8 mouse cellular contexts compared by ENCODE assay signal in the genomic region with DNA sequence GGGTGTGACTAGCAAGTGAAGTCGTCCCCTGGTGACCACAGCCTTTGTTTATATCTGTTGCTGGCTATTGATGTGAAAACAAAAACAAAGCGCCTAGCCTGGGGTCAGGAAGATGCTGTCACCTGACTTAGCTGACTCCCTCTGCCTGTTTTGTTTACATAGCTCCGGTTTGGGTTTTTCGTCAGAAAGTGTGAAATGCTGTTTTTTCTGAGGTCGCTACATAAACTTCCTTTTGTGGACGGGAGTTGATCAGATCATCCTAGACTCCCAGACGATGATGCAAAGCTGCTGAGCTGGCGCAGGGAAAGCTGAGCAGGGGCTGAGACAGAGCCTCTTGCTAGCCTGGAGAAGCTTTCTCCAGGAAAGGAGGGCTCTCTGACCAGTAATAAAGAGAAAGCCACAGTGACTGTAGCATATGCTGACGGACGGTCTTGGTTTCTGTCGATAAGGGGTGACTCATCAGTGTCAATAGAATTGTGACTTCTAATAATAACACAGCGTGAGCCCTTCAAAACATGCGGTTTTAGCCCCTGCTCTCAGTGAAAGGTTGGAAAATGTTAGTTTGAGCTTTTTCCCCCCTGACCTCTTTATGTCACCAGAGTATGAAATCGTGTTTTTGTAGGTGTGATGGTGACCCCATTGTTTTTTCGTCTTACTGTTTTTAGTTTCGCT. TPM values are rescaled to one million over a fixed set of nuclear protein-coding genes. Genes with fewer than 3 reads are reported as not detected.
A peak's percentile ranks its signal among the peaks of the same experiment; 100 is the strongest.
DNase-seq lines count a peak whose midpoint lies in the region; ATAC-seq and TF ChIP-seq lines count a peak whose summit lies in the region.

No protein-coding gene starts in this region.

- peak overlapping the region; percentile 86 for H3K27ac ChIP-seq in layer of hippocampus, adult 2 months
- H3K27ac ChIP-seq in forebrain, embryonic 12.5 days: peak overlapping the region; percentile 83
- H3K27ac ChIP-seq in hindbrain, embryonic 16.5 days (ENCODE audit: low read depth, low read length): peak overlapping the region; percentile 75
- no peak overlapping the region for H3K27ac ChIP-seq in liver, embryonic 14.5 days

- peaks cover 64% of the 10 kb centered on the region for H3K4me1 ChIP-seq in forebrain, embryonic 12.5 days
- peaks cover 34% of the 10 kb centered on the region for H3K4me1 ChIP-seq in hindbrain, embryonic 16.5 days (ENCODE audit: control insufficient read depth, insufficient read depth, low read depth, low read length)
- H3K4me1 ChIP-seq in liver, embryonic 14.5 days (replicated peaks; ENCODE audit: control insufficient read depth in 2 of 2, insufficient read depth in 2 of 2, low read length in 1 of 2): peaks cover 2 to 35% of the 10 kb centered on the region in 2 experiments; a peak in 3 of 4 replicates

- no peaks in the 10 kb centered on the region; the same call in 1 of the 2 replicates for H3K36me3 ChIP-seq in forebrain, embryonic 12.5 days (replicated peaks)
- H3K36me3 ChIP-seq in hindbrain, embryonic 16.5 days (ENCODE audit: control insufficient read depth, insufficient read depth, low read length): no peaks in the 10 kb centered on the region
- H3K36me3 ChIP-seq in liver, embryonic 14.5 days (replicated peaks; ENCODE audit: control insufficient read depth, insufficient read depth, low read depth): no peaks in the 10 kb centered on the region

- ATAC-seq in forebrain, embryonic 12.5 days (ENCODE audit: low FRiP score): 0 out of 2 replicates have a peak, but pooled peaks have one; percentile 12
- ATAC-seq in hindbrain, embryonic 16.5 days: peak; percentile 5; the same call in 1 of the 2 replicates
- peak; percentile 42; the same call in 1 of the 2 replicates for ATAC-seq in liver, embryonic 14.5 days (ENCODE audit: insufficient read depth)

- peak overlapping the region; percentile 46 for H3K9ac ChIP-seq in forebrain, embryonic 12.5 days
- H3K9ac ChIP-seq in hindbrain, embryonic 16.5 days (ENCODE audit: low read depth, low read length): peak overlapping the region; percentile 51
- H3K9ac ChIP-seq in liver, embryonic 14.5 days (replicated peaks): peak overlapping the region; percentile 49

- H3K27me3 ChIP-seq in forebrain, embryonic 12.5 days: no peaks in the 10 kb centered on the region
- H3K27me3 ChIP-seq in hindbrain, embryonic 16.5 days (replicated peaks; ENCODE audit: control insufficient read depth, insufficient read depth, low read length): no peaks in the 10 kb centered on the region
- H3K27me3 ChIP-seq in liver, embryonic 14.5 days (ENCODE audit: control insufficient read depth, insufficient read depth, low read length): no peaks in the 10 kb centered on the region

- no peak for TF ChIP-seq CTCF in layer of hippocampus, adult 2 months (conservative IDR thresholded peaks at IDR 0.05)
- no peak for TF ChIP-seq CTCF in liver, embryonic 14.5 days (IDR thresholded peaks at IDR 0.05; ENCODE audit: low read depth)

- TF ChIP-seq EP300 in liver, embryonic 14.5 days (IDR thresholded peaks at IDR 0.05; ENCODE audit: low read depth): no peak

- WGBS in forebrain, embryonic 12.5 days: 4% methylated on average over 16 of the region's 16 CpGs
- WGBS in hindbrain, embryonic 16.5 days: 2% methylated on average over 16 of the region's 16 CpGs
- 2% methylated on average over 16 of the region's 16 CpGs for WGBS in liver, embryonic 14.5 days (ENCODE audit: insufficient replicate concordance)

- no peaks in the 10 kb centered on the region for H3K9me3 ChIP-seq in forebrain, embryonic 12.5 days
- no peaks in the 10 kb centered on the region for H3K9me3 ChIP-seq in hindbrain, embryonic 16.5 days (ENCODE audit: control insufficient read depth, low read length)
- H3K9me3 ChIP-seq in liver, embryonic 14.5 days (ENCODE audit: control insufficient read depth, low read length): no peaks in the 10 kb centered on the region

- no peak for DNase-seq in layer of hippocampus, adult 2 months (ENCODE audit: low spot score in 2 of 2)
- no peak for DNase-seq in layer of hippocampus, adult 11-12 months (ENCODE audit: low spot score)
- DNase-seq in adrenal gland, postnatal 10 days: peak; percentile 31
- no peak for DNase-seq in liver, embryonic 14.5 days (ENCODE audit: low read depth in 3 of 3, low spot score in 3 of 3)
- DNase-seq in natural killer cell, adult 2 months (ENCODE audit: low spot score in 2 of 2): peak; percentile 87 to 90
- DNase-seq in thymus, postnatal 10 days (ENCODE audit: low spot score in 2 of 2): no peak

- H3K4me3 ChIP-seq in layer of hippocampus, adult 2 months: peak overlapping the region; percentile 52
- no peak overlapping the region for H3K4me3 ChIP-seq in forebrain, embryonic 12.5 days (replicated peaks)
- H3K4me3 ChIP-seq in hindbrain, embryonic 16.5 days (ENCODE audit: low read length): peak overlapping the region; percentile 19
- peak overlapping the region; percentile 46 to 51 for H3K4me3 ChIP-seq in liver, embryonic 14.5 days (ENCODE audit: insufficient read depth in 1 of 2, low read depth in 2 of 2, low read length in 2 of 2)

- peak overlapping the region; percentile 43 for H3K4me2 ChIP-seq in forebrain, embryonic 12.5 days
- H3K4me2 ChIP-seq in hindbrain, embryonic 16.5 days (ENCODE audit: low read length): peak overlapping the region; percentile 53
- H3K4me2 ChIP-seq in liver, embryonic 14.5 days (ENCODE audit: low read depth): peak overlapping the region; percentile 73

RNA-seq across cellular contexts. Expression of gene Bach2, which starts 11.9 kb away (rescaled TPM):
- total RNA-seq in layer of hippocampus, adult 2 months (2021): 10 to 100 TPM; 11.1 to 15.6 TPM
- total RNA-seq in adrenal gland, postnatal 10 days (2021): 10 to 100 TPM in 1 of 2 experiments, 1 to 10 TPM in 1; 9.4 to 16.0 TPM
- 22.3 and 27.7 TPM in 2 replicates for polyA plus RNA-seq in forebrain, embryonic 12.5 days (2016; fragmentation: Nextera tagmentation; extraction: Ambion mirVana)
- 19.1 and 20.4 TPM in 2 replicates for polyA plus RNA-seq in hindbrain, embryonic 16.5 days (2015; fragmentation: Nextera tagmentation; extraction: Ambion mirVana)
- 0.41 and 0.45 TPM in 2 replicates for polyA plus RNA-seq in liver, embryonic 14.5 days (2012; rRNA removed)
- 0.66 and 0.67 TPM in 2 replicates for polyA plus RNA-seq in liver, embryonic 14.5 days (2014; fragmentation: Nextera tagmentation; extraction: Ambion mirVana)

Comparison
In these comparisons a context has a peak if more than half of its experiments do, and no peak if none do; other contexts are left out.
1. DNase-seq: peak in adrenal gland, postnatal 10 days (single experiment) and natural killer cell, adult 2 months (2 of 2); none in layer of hippocampus, adult 2 months (0 of 2), layer of hippocampus, adult 11-12 months (single experiment), liver, embryonic 14.5 days (0 of 3) and thymus, postnatal 10 days (0 of 2).
2. RNA of gene Bach2, which starts 11.9 kb away (polyA plus RNA-seq): 22.3 to 27.7 TPM in forebrain, embryonic 12.5 days and 19.1 to 20.4 TPM in hindbrain, embryonic 16.5 days; 0.41 to 0.67 TPM in liver, embryonic 14.5 days; every median in the first group is over 10 times any median in the second.
3. Peak in every context shown above with its lines, with median percentiles within 50 percentile points of each other: ATAC-seq, H3K4me2 ChIP-seq and H3K9ac ChIP-seq.